Mouse (Mus musculus): ENCODE measurements around the gene Gstm7. TPM values are rescaled to one million over a fixed set of nuclear protein-coding genes. Genes with fewer than 3 reads are reported as not detected.
A peak's percentile ranks its signal among the peaks of the same experiment; 100 is the strongest.

Gene Gstm7
- polyA plus RNA-seq, 1 experiment from 2014 or later = 65.5 TPM

DNA sequence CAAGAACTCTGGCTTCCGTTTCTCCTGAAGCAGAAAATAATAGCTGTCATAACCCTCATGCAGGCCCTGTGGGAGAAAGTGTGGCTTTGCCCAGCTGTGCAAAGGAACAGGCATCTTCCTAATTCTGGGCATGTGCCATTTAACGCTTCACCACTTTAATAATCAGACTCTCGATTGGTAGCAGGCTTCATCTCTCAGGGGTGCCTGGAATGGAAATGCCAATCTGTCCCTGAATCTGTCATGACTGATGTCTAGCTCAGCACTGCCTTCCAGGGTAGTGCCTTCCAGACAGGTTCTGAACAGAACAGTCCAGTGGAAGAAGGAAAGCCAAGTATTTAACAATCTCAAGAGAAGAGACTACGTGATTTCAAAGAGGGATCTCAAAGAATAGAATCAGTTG lies 9.6 kb upstream of the Gstm7 start:
- no peak for ATAC-seq
- H3K9me3 ChIP-seq (ENCODE audit: control insufficient read depth, low read length) = no peaks in the 10 kb centered on the region
- 67% methylated on average over 4 of the region's 4 CpGs for WGBS
- no peaks in the 10 kb centered on the region for H3K36me3 ChIP-seq (ENCODE audit: control insufficient read depth, insufficient read depth)
- H3K27me3 ChIP-seq (replicated peaks; ENCODE audit: control insufficient read depth, insufficient read depth, low read length) = no peaks in the 10 kb centered on the region
- no peak overlapping the region for H3K9ac ChIP-seq (replicated peaks; ENCODE audit: low read depth, low read length)
- H3K4me1 ChIP-seq (replicated peaks; ENCODE audit: control insufficient read depth, insufficient read depth, low read length) = peaks cover 11% of the 10 kb centered on the region
- H3K27ac ChIP-seq (ENCODE audit: low read length) = no peak overlapping the region
- no peak overlapping the region for H3K4me3 ChIP-seq (replicated peaks; ENCODE audit: low read length)
- no peak overlapping the region for H3K4me2 ChIP-seq (ENCODE audit: low read length)

DNA sequence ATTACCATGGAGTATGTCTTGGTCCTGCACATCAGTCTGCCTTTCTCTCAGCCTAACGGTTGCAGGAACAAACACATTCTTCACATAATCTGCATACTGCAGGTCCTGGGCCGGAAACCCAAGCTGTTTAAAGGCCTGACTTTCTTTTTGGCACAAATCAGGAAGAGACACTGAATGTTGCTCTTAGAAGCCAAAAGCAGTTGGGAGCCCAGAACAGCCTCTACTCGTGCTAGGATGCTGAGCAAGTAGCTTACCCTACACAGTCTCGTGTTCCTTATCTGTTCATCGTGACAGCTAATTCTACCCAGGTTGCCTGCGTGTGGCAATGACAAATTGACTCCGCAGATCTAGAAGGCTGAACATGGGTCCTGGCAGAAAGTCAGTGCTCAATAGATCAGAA lies 8.9 kb upstream of the Gstm7 start:
- 77% methylated on average over 7 of the region's 7 CpGs for WGBS
- Histone ChIP-seq H3K4me1 (replicated peaks; ENCODE audit: control insufficient read depth, insufficient read depth, low read length) (peaks cover 11% of the 10 kb centered on the region), H3K4me2 (ENCODE audit: low read length) (no peak overlapping the region), H3K27me3 (replicated peaks; ENCODE audit: control insufficient read depth, insufficient read depth, low read length) (no peaks in the 10 kb centered on the region), H3K9me3 (ENCODE audit: control insufficient read depth, low read length) (no peaks in the 10 kb centered on the region), H3K27ac (ENCODE audit: low read length) (no peak overlapping the region), H3K36me3 (ENCODE audit: control insufficient read depth, insufficient read depth) (no peaks in the 10 kb centered on the region), H3K4me3 (replicated peaks; ENCODE audit: low read length) (no peak overlapping the region), H3K9ac (replicated peaks; ENCODE audit: low read depth, low read length) (no peak overlapping the region)
- ATAC-seq = no peak

DNA sequence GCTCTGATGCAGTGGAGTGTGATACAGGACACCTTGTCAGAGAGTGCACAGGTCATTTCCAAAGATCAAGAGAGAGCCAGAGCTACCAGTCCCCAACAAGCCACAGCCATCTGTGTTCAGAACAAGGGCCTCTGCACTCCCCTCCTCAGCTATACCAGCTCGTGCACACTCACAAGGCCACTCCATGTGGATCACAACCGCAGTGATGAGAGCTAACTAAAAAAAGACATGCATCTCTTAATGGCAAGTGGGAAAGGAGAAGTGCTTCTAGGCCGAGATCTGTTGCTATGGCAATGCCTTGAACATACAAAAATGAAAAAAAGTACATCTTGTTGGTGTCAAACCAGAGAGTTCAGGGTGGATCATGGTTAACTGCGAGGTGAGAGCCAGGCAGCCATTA lies 8.2 kb upstream of the Gstm7 start:
- Histone ChIP-seq H3K4me3 (replicated peaks; ENCODE audit: low read length) (no peak overlapping the region), H3K4me2 (ENCODE audit: low read length) (no peak overlapping the region), H3K9me3 (ENCODE audit: control insufficient read depth, low read length) (no peaks in the 10 kb centered on the region), H3K36me3 (ENCODE audit: control insufficient read depth, insufficient read depth) (no peaks in the 10 kb centered on the region), H3K27ac (ENCODE audit: low read length) (no peak overlapping the region), H3K9ac (replicated peaks; ENCODE audit: low read depth, low read length) (no peak overlapping the region), H3K4me1 (replicated peaks; ENCODE audit: control insufficient read depth, insufficient read depth, low read length) (peaks cover 11% of the 10 kb centered on the region), H3K27me3 (replicated peaks; ENCODE audit: control insufficient read depth, insufficient read depth, low read length) (no peaks in the 10 kb centered on the region)
- 49% methylated on average over 4 of the region's 4 CpGs for WGBS
- peak; percentile 29; the same call in 1 of the 2 replicates for ATAC-seq

DNA sequence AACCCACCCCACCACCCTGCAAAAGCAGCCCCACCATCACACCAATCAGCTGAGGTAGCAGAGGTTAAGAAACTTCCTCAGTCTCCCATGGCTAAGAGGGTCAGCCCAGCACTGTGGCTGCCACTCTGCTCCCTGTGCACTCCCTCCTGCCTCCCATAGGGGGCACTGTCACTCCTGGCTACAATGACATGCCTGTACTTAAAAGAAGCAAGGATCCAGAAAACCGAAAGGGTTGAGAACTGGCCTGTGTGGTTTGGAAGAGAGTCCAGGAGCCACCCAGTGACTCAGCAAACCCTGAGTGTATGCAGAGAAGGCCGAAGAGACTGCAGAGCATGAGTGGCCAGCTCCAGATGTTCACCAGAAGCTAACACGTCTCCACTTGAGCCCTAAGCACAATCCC lies 7.8 kb upstream of the Gstm7 start:
- no peak overlapping the region for H3K27ac ChIP-seq (ENCODE audit: low read length)
- H3K36me3 ChIP-seq (ENCODE audit: control insufficient read depth, insufficient read depth) = no peaks in the 10 kb centered on the region
- no peak overlapping the region for H3K9ac ChIP-seq (replicated peaks; ENCODE audit: low read depth, low read length)
- H3K27me3 ChIP-seq (replicated peaks; ENCODE audit: control insufficient read depth, insufficient read depth, low read length) = no peaks in the 10 kb centered on the region
- ATAC-seq = no peak
- peaks cover 11% of the 10 kb centered on the region for H3K4me1 ChIP-seq (replicated peaks; ENCODE audit: control insufficient read depth, insufficient read depth, low read length)
- H3K9me3 ChIP-seq (ENCODE audit: control insufficient read depth, low read length) = no peaks in the 10 kb centered on the region
- no peak overlapping the region for H3K4me2 ChIP-seq (ENCODE audit: low read length)
- WGBS = 50% methylated on average over 3 of the region's 3 CpGs
- no peak overlapping the region for H3K4me3 ChIP-seq (replicated peaks; ENCODE audit: low read length)

DNA sequence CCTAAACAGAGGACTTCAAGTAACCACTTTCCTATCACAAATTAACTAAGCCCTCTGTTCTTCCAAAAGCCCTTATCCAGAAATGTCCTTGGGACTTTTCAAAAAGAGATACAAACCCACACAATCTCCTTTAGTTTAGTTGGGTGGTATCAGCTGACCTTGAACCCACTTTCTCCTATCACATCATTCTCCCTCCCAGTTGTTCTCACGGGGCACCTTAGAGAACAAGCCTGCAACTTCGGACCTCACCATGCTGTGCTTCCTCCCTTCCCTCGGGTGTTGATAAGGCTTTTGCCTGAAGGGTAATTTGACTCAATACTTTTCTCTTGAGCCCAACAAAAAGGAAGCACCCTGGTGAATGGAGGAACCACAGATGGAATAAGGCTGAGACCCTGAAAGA lies 4.3 kb upstream of the Gstm7 start:
- Histone ChIP-seq H3K9ac (replicated peaks; ENCODE audit: low read depth, low read length) (no peak overlapping the region), H3K27ac (ENCODE audit: low read length) (no peak overlapping the region), H3K4me3 (replicated peaks; ENCODE audit: low read length) (no peak overlapping the region), H3K36me3 (ENCODE audit: control insufficient read depth, insufficient read depth) (no peaks in the 10 kb centered on the region), H3K4me1 (replicated peaks; ENCODE audit: control insufficient read depth, insufficient read depth, low read length) (peaks cover 12% of the 10 kb centered on the region), H3K27me3 (replicated peaks; ENCODE audit: control insufficient read depth, insufficient read depth, low read length) (no peaks in the 10 kb centered on the region), H3K4me2 (ENCODE audit: low read length) (no peak overlapping the region), H3K9me3 (ENCODE audit: control insufficient read depth, low read length) (no peaks in the 10 kb centered on the region)
- WGBS = 74% methylated on average over 3 of the region's 3 CpGs
- ATAC-seq = no peak

DNA sequence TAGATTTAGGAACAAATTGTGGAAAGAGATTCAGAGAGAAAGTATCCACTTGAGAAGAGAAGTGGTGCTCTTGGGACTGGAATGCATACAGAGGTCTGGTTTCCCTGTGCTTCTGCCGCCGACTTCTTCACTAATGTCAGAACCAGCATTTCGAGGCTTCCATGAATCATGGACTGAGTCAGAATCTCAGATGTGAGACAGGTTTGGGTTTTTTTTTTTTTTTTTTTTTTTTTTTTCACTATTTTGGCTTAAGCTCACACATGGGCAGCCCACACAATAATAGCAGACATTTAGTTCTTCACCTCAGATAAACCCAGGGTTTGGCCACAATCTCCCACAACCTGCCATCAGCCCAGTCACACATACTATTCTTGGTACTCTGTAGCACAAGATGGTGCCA lies 3.7 kb upstream of the Gstm7 start:
- Histone ChIP-seq H3K36me3 (ENCODE audit: control insufficient read depth, insufficient read depth) (no peaks in the 10 kb centered on the region), H3K27me3 (replicated peaks; ENCODE audit: control insufficient read depth, insufficient read depth, low read length) (no peaks in the 10 kb centered on the region), H3K9ac (replicated peaks; ENCODE audit: low read depth, low read length) (no peak overlapping the region), H3K9me3 (ENCODE audit: control insufficient read depth, low read length) (no peaks in the 10 kb centered on the region), H3K4me1 (replicated peaks; ENCODE audit: control insufficient read depth, insufficient read depth, low read length) (peaks cover 15% of the 10 kb centered on the region), H3K4me2 (ENCODE audit: low read length) (no peak overlapping the region), H3K4me3 (replicated peaks; ENCODE audit: low read length) (no peak overlapping the region), H3K27ac (ENCODE audit: low read length) (no peak overlapping the region)
- WGBS = 84% methylated on average over 3 of the region's 3 CpGs
- no peak for ATAC-seq

DNA sequence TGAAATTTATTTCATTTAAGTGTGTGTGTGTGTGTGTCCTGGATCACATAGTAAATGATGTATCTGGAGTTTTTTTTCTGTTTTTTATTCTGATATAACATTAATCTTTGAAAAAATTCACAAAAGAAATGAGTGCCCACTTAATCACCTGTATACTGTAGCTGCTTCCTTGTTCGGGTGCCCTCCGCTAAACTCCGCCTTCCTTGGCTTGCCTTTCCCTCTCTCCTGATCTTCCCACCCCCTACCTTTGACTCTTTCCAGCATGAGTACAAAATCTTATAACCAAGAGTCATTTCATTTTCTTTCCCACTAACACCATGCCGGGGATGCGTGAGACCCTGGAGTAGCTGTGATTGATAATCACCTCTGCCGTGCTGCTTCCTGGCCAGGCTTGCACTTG lies 511 bp upstream of the Gstm7 start:
- Histone ChIP-seq H3K36me3 (ENCODE audit: control insufficient read depth, insufficient read depth) (no peaks in the 10 kb centered on the region), H3K4me1 (replicated peaks; ENCODE audit: control insufficient read depth, insufficient read depth, low read length) (peaks cover 15% of the 10 kb centered on the region), H3K9ac (replicated peaks; ENCODE audit: low read depth, low read length) (no peak overlapping the region), H3K27ac (ENCODE audit: low read length) (no peak overlapping the region), H3K4me3 (replicated peaks; ENCODE audit: low read length) (no peak overlapping the region), H3K9me3 (ENCODE audit: control insufficient read depth, low read length) (no peaks in the 10 kb centered on the region), H3K4me2 (ENCODE audit: low read length) (no peak overlapping the region), H3K27me3 (replicated peaks; ENCODE audit: control insufficient read depth, insufficient read depth, low read length) (no peaks in the 10 kb centered on the region)
- no peak for ATAC-seq
- WGBS = 57% methylated on average over 6 of the region's 6 CpGs

DNA sequence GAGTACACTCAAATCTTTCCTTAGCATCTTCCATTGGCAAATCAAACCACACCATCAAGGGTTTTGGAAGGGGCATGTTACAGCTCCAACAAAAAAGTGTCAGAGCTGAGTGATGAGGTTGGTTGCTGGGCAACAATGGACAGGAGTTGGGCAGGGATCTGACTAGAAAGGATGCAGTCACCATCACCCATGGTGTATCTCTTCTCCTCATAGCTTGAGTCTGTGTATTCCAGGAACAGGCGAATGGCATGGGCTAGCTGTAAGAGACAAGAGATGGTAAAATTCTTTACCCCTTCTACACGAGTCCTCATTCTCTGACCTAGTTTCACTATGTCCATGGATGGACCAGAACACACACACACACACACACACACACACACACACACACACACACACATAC lies 483 bp downstream of the Gstm7 start:
- Histone ChIP-seq H3K36me3 (ENCODE audit: control insufficient read depth, insufficient read depth) (no peaks in the 10 kb centered on the region), H3K27ac (ENCODE audit: low read length) (peak overlapping the region; percentile 78), H3K27me3 (replicated peaks; ENCODE audit: control insufficient read depth, insufficient read depth, low read length) (no peaks in the 10 kb centered on the region), H3K9ac (replicated peaks; ENCODE audit: low read depth, low read length) (peak overlapping the region; percentile 57), H3K4me2 (ENCODE audit: low read length) (peak overlapping the region; percentile 61), H3K4me3 (replicated peaks; ENCODE audit: low read length) (peak overlapping the region; percentile 44), H3K9me3 (ENCODE audit: control insufficient read depth, low read length) (no peaks in the 10 kb centered on the region), H3K4me1 (replicated peaks; ENCODE audit: control insufficient read depth, insufficient read depth, low read length) (peaks cover 15% of the 10 kb centered on the region)
- 44% methylated on average over 2 of the region's 2 CpGs for WGBS
- no peak for ATAC-seq

DNA sequence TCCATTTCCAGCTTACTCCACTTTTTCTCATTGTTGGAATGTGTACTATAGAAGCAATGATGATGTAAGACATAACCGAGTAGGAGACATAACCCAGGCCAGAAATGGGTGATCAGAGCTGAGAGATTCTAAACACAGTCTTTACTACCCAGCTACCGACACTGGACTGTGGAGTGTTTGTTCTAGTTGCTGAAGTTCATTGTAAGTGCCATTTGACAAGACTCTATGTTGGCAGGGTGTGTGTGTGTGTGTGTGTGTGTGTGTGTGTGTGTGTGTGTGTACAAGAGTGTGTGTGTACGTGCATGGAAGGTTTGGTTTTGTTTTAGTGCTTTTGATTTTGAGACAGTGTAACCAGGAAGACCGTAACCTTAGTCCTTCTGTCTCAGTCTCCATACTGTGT lies 1.9 kb downstream of the Gstm7 start:
- no peaks in the 10 kb centered on the region for H3K9me3 ChIP-seq (ENCODE audit: control insufficient read depth, low read length)
- no peak overlapping the region for H3K9ac ChIP-seq (replicated peaks; ENCODE audit: low read depth, low read length)
- H3K27me3 ChIP-seq (replicated peaks; ENCODE audit: control insufficient read depth, insufficient read depth, low read length) = no peaks in the 10 kb centered on the region
- no peak overlapping the region for H3K27ac ChIP-seq (ENCODE audit: low read length)
- ATAC-seq = no peak
- H3K4me3 ChIP-seq (replicated peaks; ENCODE audit: low read length) = no peak overlapping the region
- H3K4me2 ChIP-seq (ENCODE audit: low read length) = no peak overlapping the region
- H3K36me3 ChIP-seq (ENCODE audit: control insufficient read depth, insufficient read depth) = no peaks in the 10 kb centered on the region
- H3K4me1 ChIP-seq (replicated peaks; ENCODE audit: control insufficient read depth, insufficient read depth, low read length) = peaks cover 15% of the 10 kb centered on the region
- 93% methylated on average over 4 of the region's 4 CpGs for WGBS

DNA sequence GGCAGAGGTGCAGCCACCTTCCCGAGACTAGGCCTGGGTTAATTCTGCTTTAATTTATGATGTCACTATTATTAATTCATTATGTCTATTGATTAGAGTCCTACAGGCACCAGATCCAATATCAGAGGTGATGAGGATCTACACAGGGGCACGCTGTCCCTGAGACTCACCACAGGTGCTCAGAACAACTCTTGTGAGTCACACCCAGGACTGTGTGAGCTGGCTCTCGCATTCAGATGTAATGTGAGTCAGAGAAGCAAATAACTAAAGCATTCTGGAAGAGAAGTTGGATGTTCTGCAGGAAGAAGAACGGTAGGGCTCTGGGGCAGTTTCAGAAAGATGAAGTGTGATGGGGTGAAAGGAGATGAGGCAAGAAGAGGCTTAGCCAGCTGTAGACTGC lies 2.4 kb downstream of the Gstm7 start:
- WGBS = 86% methylated on average over 4 of the region's 4 CpGs

More for the DNA sequence above, 2.4 kb downstream of the Gstm7 start:
- Histone ChIP-seq H3K27ac (ENCODE audit: low read length) (no peak overlapping the region), H3K4me1 (replicated peaks; ENCODE audit: control insufficient read depth, insufficient read depth, low read length) (peaks cover 15% of the 10 kb centered on the region), H3K4me2 (ENCODE audit: low read length) (no peak overlapping the region), H3K36me3 (ENCODE audit: control insufficient read depth, insufficient read depth) (no peaks in the 10 kb centered on the region), H3K9ac (replicated peaks; ENCODE audit: low read depth, low read length) (no peak overlapping the region), H3K4me3 (replicated peaks; ENCODE audit: low read length) (no peak overlapping the region), H3K27me3 (replicated peaks; ENCODE audit: control insufficient read depth, insufficient read depth, low read length) (no peaks in the 10 kb centered on the region), H3K9me3 (ENCODE audit: control insufficient read depth, low read length) (no peaks in the 10 kb centered on the region)
- ATAC-seq = no peak
